Mouse (Mus musculus): ENCODE data around the gene Triap1.
"Not testable (repeated sequence)": the region's sequence is repeated elsewhere in the genome, so short reads cannot be mapped to it uniquely, and the experiment has no call there.

Gene Triap1

DNA sequence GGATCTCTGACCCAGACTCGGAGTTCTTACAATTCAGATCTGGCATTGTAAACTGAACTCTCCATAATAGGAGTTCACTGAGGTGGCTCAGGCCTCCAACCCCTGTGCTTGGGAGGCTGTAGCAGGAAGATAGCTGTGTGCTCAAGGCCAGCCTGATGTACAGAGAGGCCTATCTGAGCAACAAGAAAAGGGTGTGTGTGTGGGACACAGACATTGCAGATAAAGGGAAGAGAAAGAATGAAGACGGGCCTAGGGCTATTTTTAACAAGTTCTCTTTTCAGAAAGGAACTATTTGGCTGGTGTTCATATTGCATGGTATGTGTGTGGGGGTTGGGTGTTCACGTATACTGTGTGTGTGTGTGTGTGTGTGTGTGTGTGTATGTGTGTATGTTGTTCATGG lies 7.4 kb upstream of the Triap1 start:
- no peak for DNase-seq (ENCODE audit: low read depth, low spot score)

DNA sequence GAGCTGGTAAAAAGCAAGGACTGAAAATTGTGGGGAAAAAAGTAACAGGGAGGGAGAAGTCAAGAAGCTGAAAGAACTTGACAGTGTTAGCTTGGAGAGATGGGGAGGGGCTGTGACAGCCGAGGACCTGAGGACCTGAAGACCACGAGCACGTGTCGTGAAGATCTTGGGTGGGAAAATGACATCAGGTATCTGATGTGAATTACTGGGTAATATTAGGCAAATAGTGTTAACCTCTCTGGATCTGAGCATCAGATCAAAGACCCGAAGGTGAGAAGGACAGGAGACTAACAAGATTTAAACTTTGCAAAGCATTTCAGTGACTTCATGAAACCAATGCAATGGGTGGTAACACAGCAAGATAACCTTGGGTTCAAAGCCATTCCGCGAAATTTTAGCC lies 1.0 kb upstream of the Triap1 start:
- DNase-seq (ENCODE audit: low read depth, low spot score) = no peak

GRCm38 (mm10) chr5:115341314-115342165 lies 515 bp downstream of the Triap1 start:
- DNase-seq (ENCODE audit: low read depth, low spot score) = no peak

GRCm38 (mm10) chr5:115347564-115347963 lies 6.5 kb downstream of the Triap1 start:
- DNase-seq (ENCODE audit: low read depth, low spot score) = no peak

DNA sequence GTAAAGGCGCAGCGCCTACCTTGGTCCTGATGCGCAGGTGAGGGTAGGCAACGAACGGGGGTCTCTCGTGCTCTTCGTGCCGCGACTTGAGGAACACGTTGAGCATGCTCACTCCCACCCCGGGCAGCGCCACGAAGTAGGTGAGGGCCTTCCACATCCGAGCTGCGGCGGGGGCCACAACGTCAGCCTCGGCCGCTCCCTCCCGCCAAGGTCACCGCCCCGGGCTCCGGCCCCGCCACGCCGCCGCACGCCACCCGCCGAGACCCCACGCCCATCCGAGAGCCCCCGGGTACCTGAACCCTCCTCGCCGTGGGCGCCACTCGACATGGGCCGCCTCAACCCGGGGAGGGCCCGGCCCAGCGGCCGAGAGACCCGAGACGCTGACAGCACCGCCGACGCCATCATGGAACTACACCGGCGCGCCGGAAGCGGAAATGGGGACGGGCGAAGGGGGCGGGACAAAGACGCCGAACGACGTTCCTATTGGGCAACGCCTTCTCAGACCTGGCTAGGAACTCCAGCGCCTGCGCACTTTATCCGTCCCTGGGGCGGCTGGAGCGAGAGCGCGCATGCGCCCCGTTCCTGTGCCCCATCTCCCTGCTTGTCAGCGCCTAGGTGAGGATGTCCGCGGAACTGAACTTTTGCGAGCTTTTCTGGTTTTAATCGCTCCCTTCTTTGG lies 7.7 kb downstream of the Triap1 start, which contains the start of gene Cox6a1:
Gene Cox6a1, minus strand, starts transcription at position 436 of the 679 bp plus-strand sequence.
- DNase-seq (ENCODE audit: low read depth, low spot score) = peak; percentile 93

- DNase-seq (ENCODE audit: low read depth, low spot score) = no peak
Observed at GRCm38 (mm10) chr5:115349225-115349555, 8.2 kb downstream of the Triap1 start.

DNA sequence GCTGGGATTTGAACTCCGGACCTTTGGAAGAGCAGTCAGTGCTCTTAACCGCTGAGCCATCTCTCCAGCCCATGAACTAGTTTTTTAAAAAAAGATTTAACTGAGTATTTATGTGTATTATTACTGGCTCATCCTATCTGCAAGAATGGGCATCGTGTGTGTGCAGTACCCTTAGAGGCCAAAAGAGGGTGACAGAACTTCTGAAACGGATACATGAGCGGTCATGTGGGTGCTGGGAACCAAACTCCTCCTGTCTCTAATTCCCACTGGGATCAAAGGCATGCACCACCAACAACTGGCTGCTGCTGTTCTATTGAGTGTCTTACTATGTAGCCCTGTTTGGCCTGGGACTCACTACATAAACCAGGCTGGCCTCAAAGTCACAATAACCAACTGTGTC lies 10.3 kb downstream of the Triap1 start:
- no peak for DNase-seq (ENCODE audit: low read depth, low spot score)

DNA sequence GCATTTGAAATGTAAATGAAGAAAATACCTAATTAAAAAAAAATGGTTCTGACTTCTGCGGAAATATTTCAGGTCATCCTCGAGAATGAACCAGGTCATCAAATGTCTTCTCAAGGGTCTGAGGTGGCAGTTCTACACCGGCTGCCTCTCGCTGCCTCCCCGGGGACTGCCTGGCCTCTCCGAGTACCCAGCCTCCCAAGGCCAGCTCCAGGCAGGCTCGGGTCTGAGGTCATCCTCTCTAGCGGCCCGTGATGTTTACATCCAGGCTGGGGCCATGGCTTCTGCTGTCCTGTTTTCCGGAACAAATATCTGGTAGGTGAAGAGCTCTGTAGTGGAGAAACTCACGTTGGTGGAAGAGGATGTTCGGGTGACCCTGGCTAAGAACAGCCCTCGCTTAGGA lies 14.0 kb downstream of the Triap1 start:
- no peak for DNase-seq (ENCODE audit: low read depth, low spot score)

DNA sequence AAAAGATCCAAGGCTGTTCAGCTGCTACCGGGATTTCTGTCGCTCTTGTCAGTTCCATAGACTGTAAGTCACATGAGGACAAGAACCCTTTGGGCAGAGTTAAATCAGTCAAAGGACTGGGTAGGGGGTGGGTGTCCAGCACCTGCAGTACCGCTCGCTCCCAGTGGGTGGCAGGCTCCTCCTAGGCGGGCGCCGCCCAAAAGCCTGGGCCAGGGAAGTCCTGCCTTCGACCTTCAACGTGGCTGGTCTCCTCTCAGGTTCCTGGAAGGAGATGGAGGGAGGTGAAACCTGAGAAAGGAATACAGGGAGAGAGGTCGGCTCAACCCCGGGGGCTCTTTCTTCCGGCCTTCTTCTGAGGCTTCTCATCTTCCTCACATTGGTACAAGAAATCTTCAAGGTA lies 17.8 kb downstream of the Triap1 start:
- no peak for DNase-seq (ENCODE audit: low read depth, low spot score)

GRCm38 (mm10) chr5:115359438-115359837 lies 18.4 kb downstream of the Triap1 start:
- DNase-seq (ENCODE audit: low read depth, low spot score) = no peak

DNA sequence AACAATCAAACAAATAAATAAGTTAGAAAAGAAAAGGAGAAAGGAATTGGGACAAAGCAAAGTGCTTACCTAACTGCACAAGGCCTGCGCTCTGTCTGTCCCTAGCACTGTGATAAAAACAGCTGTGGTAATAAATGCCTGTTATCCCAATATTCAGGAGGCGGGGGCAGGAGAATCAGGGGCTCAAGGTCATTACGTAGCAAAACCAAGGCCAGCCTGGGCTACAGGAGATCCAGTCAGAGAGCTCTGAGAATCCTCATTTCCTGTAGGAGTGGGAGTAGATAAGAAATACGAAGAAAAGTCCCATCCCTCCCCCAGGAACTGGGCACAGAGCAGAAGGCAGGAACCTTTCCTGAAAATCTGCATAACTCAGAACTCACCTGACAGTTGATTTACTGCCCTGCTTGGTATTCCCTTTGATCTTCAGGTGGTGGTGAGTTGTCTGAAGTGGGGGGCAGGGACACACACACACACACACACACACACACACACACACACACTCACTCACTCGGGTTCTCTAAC lies 18.9 kb downstream of the Triap1 start:
- no peak for DNase-seq (ENCODE audit: low read depth, low spot score)

GRCm38 (mm10) chr5:115362216-115362615 lies 21.2 kb downstream of the Triap1 start:
- DNase-seq (ENCODE audit: low read depth, low spot score) = no peak

DNA sequence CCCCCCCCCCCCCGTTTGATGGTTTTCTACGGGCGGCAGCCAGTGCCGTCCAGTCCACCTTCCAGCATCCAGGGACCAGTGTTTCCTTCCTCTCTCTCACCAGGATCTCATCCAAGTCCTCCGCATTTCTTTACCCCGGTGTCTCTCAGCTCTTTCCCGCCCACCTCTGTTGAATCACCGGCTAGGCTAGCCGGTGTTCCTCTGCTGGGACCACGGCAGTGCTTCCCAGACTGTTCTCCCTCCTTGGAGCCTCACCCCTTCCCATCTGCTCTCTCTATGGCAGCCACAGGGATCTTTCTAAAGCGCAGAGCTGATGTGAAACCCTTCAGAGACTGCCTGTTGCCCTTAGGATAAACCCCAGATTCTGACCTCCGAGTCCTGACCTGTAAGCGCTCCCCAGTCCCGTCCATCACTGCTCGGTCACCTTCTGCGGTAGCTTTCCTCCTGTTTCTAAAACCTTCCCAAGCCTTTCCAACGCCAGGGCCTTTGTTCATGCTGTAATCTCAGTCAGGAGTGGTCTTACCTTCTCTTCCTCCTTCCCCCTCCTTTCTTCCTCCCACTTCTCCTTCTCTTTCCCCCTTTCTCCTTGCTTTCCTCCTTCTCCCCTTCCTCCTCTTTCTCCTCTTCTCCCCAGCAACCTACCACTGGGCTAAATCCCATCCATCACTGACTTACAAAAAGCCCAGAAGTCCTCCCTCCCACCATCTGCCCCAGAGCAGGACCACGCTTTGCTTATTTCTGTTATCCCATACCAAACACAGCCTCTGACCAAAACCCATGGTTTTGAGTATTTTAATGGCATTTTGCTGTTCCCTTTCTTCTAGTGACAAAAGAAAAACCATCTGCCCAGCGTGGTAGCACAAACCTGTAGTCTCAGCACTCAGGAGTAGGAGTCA lies 22.0 kb downstream of the Triap1 start:
- DNase-seq (ENCODE audit: low read depth, low spot score) = no peak

- DNase-seq (ENCODE audit: low read depth, low spot score) = no peak
Observed at GRCm38 (mm10) chr5:115364782-115365181, 23.8 kb downstream of the Triap1 start.

DNA sequence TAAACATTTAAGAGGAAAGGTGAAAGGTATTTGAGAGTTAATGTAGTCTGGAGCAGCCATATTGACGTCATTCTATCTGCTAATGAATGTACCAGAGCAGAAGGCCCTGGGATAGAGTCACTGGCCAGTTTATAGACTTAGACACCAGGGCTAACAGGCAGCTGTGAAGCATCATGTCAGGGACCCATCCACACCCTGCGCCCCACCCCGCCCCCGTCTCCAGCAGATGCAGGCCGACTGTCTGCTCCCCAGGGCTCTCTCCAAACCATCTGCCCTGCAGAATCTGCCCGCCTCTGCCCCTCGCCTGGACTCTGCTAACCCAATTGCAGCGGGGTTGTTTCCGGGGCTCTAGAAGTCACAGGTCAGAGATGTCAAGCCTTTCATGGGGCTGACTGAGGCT lies 30.7 kb downstream of the Triap1 start:
- DNase-seq (ENCODE audit: low read depth, low spot score) = no peak

- DNase-seq (ENCODE audit: low read depth, low spot score) = no peak
Observed at GRCm38 (mm10) chr5:115373441-115374203, 32.6 kb downstream of the Triap1 start.

GRCm38 (mm10) chr5:115374204-115374820 lies 33.3 kb downstream of the Triap1 start:
- no peak for DNase-seq (ENCODE audit: low read depth, low spot score)

- no peak for DNase-seq (ENCODE audit: low read depth, low spot score)
Observed at GRCm38 (mm10) chr5:115375436-115375835, 34.4 kb downstream of the Triap1 start.

DNA sequence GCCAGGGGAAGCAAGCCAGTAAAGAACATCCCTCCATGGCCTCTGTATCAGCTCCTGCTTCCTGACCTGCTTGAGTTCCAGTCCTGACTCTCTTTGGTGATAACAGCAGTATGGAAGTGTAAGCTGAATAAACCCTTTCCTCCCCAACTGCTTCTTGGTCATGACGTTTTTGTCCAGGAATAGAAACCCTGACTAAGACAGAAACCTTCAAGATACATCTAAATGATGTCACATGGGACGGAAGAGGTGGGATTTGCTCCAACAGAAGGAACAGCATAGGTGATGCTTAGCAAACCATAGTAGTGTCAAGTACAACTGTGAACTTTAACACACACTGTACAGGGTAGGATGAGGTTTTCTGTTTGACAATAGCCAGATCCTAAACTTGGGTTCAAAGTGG lies 37.9 kb downstream of the Triap1 start:
- DNase-seq (ENCODE audit: low read depth, low spot score) = not testable (repeated sequence)

DNA sequence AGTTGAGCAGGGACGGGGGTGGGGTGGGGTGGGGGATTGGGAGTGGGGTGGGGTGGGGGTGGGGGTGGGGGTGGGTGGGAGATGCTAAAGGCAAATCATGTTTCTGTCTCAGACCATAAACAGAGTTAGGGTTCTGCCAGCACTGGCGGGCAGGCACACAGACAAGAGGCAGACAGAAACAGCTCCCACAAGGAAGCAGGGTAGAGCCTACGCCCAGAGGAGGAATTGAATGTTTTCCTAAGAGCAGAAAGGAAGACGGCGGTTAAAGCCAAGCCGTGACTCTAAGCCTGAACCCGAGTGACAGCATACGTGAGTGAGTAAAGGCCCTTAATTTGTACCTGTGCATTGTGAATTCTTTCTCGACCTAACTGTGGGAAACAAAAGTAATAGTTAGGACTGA lies 50.9 kb downstream of the Triap1 start:
- DNase-seq (ENCODE audit: low read depth, low spot score) = no peak

- no peak for DNase-seq (ENCODE audit: low read depth, low spot score)
Observed at GRCm38 (mm10) chr5:115392969-115393368, 51.9 kb downstream of the Triap1 start.

Data from brain, embryonic 18.5 days (tissue).